Mouse (Mus musculus): ENCODE results near the gene Gmps. TPM values are rescaled to one million over a fixed set of nuclear protein-coding genes. Genes with fewer than 3 reads are reported as not detected.
A peak's percentile ranks its signal among the peaks of the same experiment; 100 is the strongest.

Gene Gmps
- 76.0 and 81.8 TPM in 2 replicates for polyA plus RNA-seq (2014; fragmentation: Nextera tagmentation; extraction: Ambion mirVana)

DNA sequence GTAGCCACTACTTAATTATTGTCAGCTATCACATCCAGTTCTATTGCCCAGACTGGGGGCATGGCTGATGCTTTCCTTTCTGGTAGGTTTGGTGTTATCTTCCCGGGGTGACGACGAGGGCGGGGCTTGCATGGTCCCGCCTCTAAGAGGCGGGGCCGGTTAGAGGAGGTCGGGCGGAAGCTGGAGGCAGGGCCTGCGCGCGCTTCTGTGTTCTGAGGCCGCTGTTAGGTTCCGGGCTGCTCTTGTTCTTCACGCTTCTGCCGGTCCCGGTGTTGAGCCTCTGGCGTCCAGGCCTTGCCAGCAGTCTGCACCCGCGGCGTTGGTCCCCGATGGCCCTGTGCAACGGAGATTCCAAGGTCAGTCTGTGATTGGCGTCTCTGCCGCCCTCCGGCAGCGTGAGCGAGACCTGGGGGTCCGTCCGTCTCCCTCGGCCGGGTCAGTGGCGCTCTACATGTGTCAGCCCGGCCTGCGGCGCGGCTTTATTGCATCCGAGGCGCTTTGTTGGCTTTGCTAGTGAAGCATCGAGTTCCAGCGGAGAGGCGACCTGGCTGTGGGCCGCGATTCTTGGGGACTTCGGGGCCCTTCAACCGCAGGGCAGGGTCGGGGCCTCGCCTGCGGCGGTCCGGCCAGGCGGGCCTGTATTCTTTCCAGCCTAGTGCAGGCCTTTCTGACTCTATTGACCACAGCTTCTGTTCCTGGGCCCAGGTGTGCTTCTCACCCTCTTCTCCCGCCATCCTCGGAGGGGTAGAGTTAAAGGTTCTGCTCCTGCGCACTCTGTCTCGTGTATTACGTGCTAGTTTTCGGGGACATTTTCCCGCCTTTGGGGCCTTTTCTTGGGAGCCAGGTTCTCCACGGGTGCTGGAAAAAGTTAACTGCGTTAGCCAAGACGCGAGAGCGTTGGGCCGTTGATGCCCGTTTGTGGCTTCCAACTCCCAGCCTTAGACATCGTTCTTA lies at the start of gene Gmps:
Gene Gmps (plus strand): TSS at position 152 of the 954 bp plus-strand sequence.
- under 1% methylated on average over 67 of the region's 67 CpGs for WGBS
- Histone ChIP-seq H3K9ac (replicated peaks; ENCODE audit: low read length) (peak within 1 kb of the TSS; percentile 97), H3K4me1 (ENCODE audit: control insufficient read depth, insufficient read depth, low read length) (no peaks in the 10 kb centered on the region), H3K4me3 (ENCODE audit: low read depth, low read length) (peak within 1 kb of the TSS; percentile 91), H3K27ac (replicated peaks; ENCODE audit: low read depth, low read length) (peak within 1 kb of the TSS; percentile 81), H3K4me2 (ENCODE audit: low read depth, low read length) (peak within 1 kb of the TSS; percentile 63), H3K9me3 (replicated peaks; ENCODE audit: control insufficient read depth, low read length) (no peaks in the 10 kb centered on the region), H3K36me3 (replicated peaks; ENCODE audit: control insufficient read depth, insufficient read depth, low read depth, low read length) (no peaks in the 10 kb centered on the region; the same call in 1 of the 2 replicates), H3K27me3 (ENCODE audit: control insufficient read depth, insufficient read depth, low read length) (no peaks in the 10 kb centered on the region)
- ATAC-seq (replicated peaks; ENCODE audit: insufficient number of reproducible peaks, low FRiP score, low TSS enrichment, low read depth) (peak; percentile 99), DNase-seq (ENCODE audit: low spot score) (peak; percentile 94)

DNA sequence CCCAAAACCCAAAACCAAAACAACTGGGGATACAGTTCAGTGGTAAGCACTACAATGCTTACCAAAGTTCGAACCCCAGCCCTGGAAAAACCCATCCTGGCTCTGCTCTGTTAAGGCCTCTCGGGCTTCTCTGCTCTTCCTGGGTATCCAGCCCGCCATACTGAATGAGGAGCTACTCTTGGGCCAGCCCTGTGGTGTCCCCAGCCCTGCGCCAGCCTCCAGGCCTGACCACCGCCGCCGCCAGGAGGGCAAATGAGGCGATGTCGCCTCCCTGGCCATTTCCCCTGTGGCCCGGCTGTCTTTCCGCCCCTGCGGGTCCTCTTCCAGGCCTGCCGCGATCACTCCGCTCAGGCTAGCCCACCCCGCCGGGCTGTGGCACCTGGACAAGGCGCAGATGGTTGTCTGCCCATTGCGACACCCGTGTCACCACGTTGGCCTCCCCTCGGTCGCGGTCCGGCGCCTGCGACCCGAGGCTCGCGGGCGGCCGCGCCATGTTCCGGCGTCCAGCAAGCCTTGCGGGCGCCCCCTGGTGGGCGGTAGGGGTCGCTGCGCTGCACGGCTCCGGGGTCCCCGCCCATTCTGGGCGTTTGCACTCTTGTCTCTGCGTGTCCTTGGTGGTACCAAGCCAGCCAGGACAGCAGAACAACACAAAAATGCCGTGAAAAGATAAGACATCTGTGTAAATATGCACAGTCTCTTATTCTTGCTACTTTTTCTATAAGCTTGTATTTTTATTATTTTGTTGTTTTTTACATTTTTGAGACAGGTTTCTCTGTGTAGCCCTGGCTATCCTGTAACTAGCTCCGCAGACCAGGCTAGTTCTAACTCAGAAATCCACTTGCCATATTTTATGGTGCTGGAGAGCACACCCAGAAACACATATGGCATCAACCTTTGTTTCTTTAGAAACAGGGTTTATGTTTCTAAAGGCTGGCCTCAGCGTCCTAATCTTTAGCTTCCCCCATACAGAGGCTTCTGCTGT lies 46.7 kb upstream of the Gmps start, which contains the start of gene E130311K13Rik:
Gene E130311K13Rik (minus strand): TSS at position 595 of the 982 bp plus-strand sequence.
- Histone ChIP-seq H3K9ac (replicated peaks; ENCODE audit: low read length) (peak within 1 kb of the TSS; percentile 95), H3K27me3 (ENCODE audit: control insufficient read depth, insufficient read depth, low read length) (no peaks in the 10 kb centered on the region), H3K4me3 (ENCODE audit: low read depth, low read length) (peak within 1 kb of the TSS; percentile 65), H3K36me3 (replicated peaks; ENCODE audit: control insufficient read depth, insufficient read depth, low read depth, low read length) (no peaks in the 10 kb centered on the region), H3K4me2 (ENCODE audit: low read depth, low read length) (peak within 1 kb of the TSS; percentile 77), H3K4me1 (ENCODE audit: control insufficient read depth, insufficient read depth, low read length) (no peaks in the 10 kb centered on the region), H3K27ac (replicated peaks; ENCODE audit: low read depth, low read length) (0 out of 2 replicates have a peak within 1 kb of the TSS, but pooled peaks have one; percentile 35), H3K9me3 (replicated peaks; ENCODE audit: control insufficient read depth, low read length) (no peaks in the 10 kb centered on the region)
- peak; percentile 93 for DNase-seq (ENCODE audit: low spot score)
- ATAC-seq (replicated peaks; ENCODE audit: insufficient number of reproducible peaks, low FRiP score, low TSS enrichment, low read depth) = peak; percentile 92
- 5% methylated on average over 48 of the region's 48 CpGs for WGBS

DNA sequence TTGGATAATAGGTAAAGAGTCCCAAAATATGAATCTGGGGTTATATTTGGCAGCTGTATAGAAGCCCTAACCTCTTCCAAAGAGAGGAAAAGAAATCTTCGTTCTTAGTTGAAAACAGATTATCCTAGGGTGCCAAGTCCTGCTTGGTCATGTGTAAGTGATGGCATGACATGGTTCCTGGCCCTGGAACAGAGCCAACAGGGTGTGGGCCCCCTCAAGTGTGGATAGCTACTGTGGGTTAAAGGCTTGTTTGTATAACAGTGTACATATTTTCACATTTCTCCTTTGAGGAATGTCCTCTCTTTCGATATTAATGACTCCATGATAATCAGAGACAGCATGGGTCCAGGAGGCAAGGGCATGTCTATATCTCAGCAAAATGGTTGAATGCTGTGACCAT lies 37.0 kb upstream of the Gmps start:
- Histone ChIP-seq H3K4me2 (ENCODE audit: low read depth, low read length) (no peak overlapping the region), H3K27ac (replicated peaks; ENCODE audit: low read depth, low read length) (no peak overlapping the region), H3K4me1 (ENCODE audit: control insufficient read depth, insufficient read depth, low read length) (no peaks in the 10 kb centered on the region), H3K36me3 (replicated peaks; ENCODE audit: control insufficient read depth, insufficient read depth, low read depth, low read length) (no peaks in the 10 kb centered on the region), H3K27me3 (ENCODE audit: control insufficient read depth, insufficient read depth, low read length) (no peaks in the 10 kb centered on the region), H3K9me3 (replicated peaks; ENCODE audit: control insufficient read depth, low read length) (no peaks in the 10 kb centered on the region), H3K4me3 (ENCODE audit: low read depth, low read length) (no peak overlapping the region), H3K9ac (replicated peaks; ENCODE audit: low read length) (no peak overlapping the region)
- no peak for ATAC-seq (replicated peaks; ENCODE audit: insufficient number of reproducible peaks, low FRiP score, low TSS enrichment, low read depth)
- 84% methylated on average over 2 of the region's 2 CpGs for WGBS
- no peak for DNase-seq (ENCODE audit: low spot score)

DNA sequence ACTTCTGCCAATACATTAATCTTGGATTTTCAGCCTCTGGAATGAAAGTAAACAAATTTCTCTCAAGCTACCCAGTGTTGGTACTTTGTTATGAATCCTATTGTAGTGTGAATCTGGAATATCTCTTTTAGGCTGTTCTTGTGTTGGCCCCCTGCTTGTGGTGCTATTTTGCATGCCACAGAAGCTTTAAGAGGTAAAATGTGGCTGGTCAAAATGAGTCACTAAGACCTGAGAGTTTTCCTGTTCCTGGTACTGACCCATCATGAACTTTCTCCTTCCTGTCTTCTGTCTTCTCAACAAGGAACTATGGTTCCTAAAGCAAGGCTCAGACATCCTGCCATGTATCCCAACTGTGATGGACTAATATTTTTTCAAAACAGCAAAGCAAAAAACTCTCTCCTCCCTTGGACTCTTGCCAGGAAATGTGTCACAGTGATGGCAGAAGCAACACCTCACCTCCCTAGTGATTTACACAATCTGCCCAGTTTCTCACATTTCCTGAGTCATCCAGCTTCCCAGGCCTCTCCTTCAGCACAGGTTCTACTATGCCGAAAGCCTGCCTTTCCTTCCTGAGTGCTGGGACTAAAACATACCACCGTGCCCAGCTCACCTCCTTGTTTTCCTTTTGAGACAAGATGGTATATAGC lies 34.6 kb upstream of the Gmps start:
- H3K4me3 ChIP-seq (ENCODE audit: low read depth, low read length) = no peak overlapping the region
- no peaks in the 10 kb centered on the region for H3K4me1 ChIP-seq (ENCODE audit: control insufficient read depth, insufficient read depth, low read length)
- WGBS = 88% methylated on average over 2 of the region's 2 CpGs

DNA sequence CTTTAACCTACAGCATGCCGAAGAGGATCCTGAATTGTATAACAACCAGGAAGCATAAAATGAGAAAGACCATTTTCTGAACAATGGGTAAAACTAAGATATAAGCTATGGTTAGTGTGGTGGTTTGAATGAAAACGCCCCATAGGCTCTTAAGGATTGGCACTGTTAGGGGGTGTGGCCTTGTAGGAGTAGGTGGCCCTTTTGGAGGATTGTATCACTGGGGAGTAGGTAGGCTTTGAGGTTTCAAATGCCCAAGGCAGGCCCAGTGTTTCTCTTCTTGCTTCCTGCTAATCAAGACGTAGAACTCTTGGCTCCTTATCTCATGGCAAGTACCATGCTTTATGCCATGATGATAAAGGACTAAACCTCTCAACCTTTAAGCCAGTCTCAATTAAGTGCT lies 26.1 kb upstream of the Gmps start:
- WGBS = 88% methylated on average over 3 of the region's 3 CpGs
- Histone ChIP-seq H3K9me3 (replicated peaks; ENCODE audit: control insufficient read depth, low read length) (no peaks in the 10 kb centered on the region), H3K27ac (replicated peaks; ENCODE audit: low read depth, low read length) (no peak overlapping the region), H3K36me3 (replicated peaks; ENCODE audit: control insufficient read depth, insufficient read depth, low read depth, low read length) (no peaks in the 10 kb centered on the region), H3K9ac (replicated peaks; ENCODE audit: low read length) (no peak overlapping the region), H3K4me3 (ENCODE audit: low read depth, low read length) (no peak overlapping the region), H3K27me3 (ENCODE audit: control insufficient read depth, insufficient read depth, low read length) (no peaks in the 10 kb centered on the region), H3K4me1 (ENCODE audit: control insufficient read depth, insufficient read depth, low read length) (no peaks in the 10 kb centered on the region), H3K4me2 (ENCODE audit: low read depth, low read length) (no peak overlapping the region)
- no peak for DNase-seq (ENCODE audit: low spot score)
- ATAC-seq (replicated peaks; ENCODE audit: insufficient number of reproducible peaks, low FRiP score, low TSS enrichment, low read depth) = no peak

More for the DNA sequence above, 34.6 kb upstream of the Gmps start:
- no peaks in the 10 kb centered on the region for H3K9me3 ChIP-seq (replicated peaks; ENCODE audit: control insufficient read depth, low read length)
- ATAC-seq (replicated peaks; ENCODE audit: insufficient number of reproducible peaks, low FRiP score, low TSS enrichment, low read depth) (no peak), DNase-seq (ENCODE audit: low spot score) (no peak)
- no peak overlapping the region for H3K9ac ChIP-seq (replicated peaks; ENCODE audit: low read length)
- no peaks in the 10 kb centered on the region for H3K27me3 ChIP-seq (ENCODE audit: control insufficient read depth, insufficient read depth, low read length)
- no peak overlapping the region for H3K4me2 ChIP-seq (ENCODE audit: low read depth, low read length)
- no peak overlapping the region for H3K27ac ChIP-seq (replicated peaks; ENCODE audit: low read depth, low read length)
- no peaks in the 10 kb centered on the region for H3K36me3 ChIP-seq (replicated peaks; ENCODE audit: control insufficient read depth, insufficient read depth, low read depth, low read length)

DNA sequence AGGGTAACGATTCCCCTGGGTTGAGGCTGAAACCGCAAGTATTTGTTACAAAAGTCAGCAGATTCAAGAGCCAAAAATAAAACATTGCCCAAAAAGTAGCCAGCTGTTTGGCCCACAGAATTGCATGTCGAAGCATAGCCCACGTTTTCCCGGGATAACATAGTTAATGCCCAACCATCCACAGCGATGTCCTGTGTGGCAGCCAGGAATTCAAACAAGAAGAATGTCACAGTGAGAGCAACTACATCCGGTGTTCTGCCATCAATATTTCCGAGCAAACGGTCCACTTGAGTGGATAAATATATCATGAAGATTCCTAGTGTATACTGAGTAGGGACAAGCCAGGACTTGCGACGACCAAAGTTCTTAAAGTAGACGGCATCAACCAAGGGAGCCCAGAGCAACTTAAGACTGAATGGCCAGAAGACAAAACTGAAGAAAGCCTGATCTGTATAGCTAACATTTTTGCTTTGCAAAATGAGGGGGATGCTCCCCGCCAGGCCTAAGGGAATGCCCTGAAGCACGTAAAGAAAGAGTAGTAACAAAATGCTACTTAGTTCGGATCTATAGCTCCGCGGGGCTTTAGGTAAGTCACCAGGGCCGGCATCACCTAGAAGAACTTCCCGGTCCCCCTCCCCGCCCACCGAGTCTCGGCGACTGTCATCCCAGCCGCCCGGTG lies 12.3 kb upstream of the Gmps start:
- WGBS = 8% methylated on average over 25 of the region's 25 CpGs
- peak overlapping the region; percentile 74 for H3K4me3 ChIP-seq (ENCODE audit: low read depth, low read length)
- no peaks in the 10 kb centered on the region for H3K4me1 ChIP-seq (ENCODE audit: control insufficient read depth, insufficient read depth, low read length)
- peak overlapping the region; percentile 79 for H3K4me2 ChIP-seq (ENCODE audit: low read depth, low read length)
- ATAC-seq (replicated peaks; ENCODE audit: insufficient number of reproducible peaks, low FRiP score, low TSS enrichment, low read depth) (peak; percentile 1; the same call in 1 of the 2 replicates), DNase-seq (ENCODE audit: low spot score) (peak; percentile 3)
- no peaks in the 10 kb centered on the region for H3K27me3 ChIP-seq (ENCODE audit: control insufficient read depth, insufficient read depth, low read length)
- H3K9me3 ChIP-seq (replicated peaks; ENCODE audit: control insufficient read depth, low read length) = no peaks in the 10 kb centered on the region
- H3K9ac ChIP-seq (replicated peaks; ENCODE audit: low read length) = peak overlapping the region; percentile 79
- no peaks in the 10 kb centered on the region for H3K36me3 ChIP-seq (replicated peaks; ENCODE audit: control insufficient read depth, insufficient read depth, low read depth, low read length)
- peak overlapping the region; percentile 39 for H3K27ac ChIP-seq (replicated peaks; ENCODE audit: low read depth, low read length)
